Mouse (Mus musculus) thymus, postnatal 25 days (tissue): ENCODE results near the gene Rabgap1l.

ENCODE experiments used
- DNase-seq: peaks from one replicate; pipeline ENCODE4 v3.0.0; 2022

The Rabgap1l gene

GRCm38 (mm10) chr1:160588911-160589590 is 204.0 kb downstream of the Rabgap1l start:
- DNase-seq = no peak

GRCm38 (mm10) chr1:160579309-160580233 is 213.4 kb downstream of the Rabgap1l start:
- DNase-seq = no peak

GRCm38 (mm10) chr1:160576124-160576523 is 216.9 kb downstream of the Rabgap1l start:
- no peak for DNase-seq

GRCm38 (mm10) chr1:160574039-160574438 is 219.0 kb downstream of the Rabgap1l start:
- DNase-seq = no peak

GRCm38 (mm10) chr1:160566458-160566857 is 226.6 kb downstream of the Rabgap1l start:
- no peak for DNase-seq

GRCm38 (mm10) chr1:160561381-160561780 is 231.6 kb downstream of the Rabgap1l start:
- no peak for DNase-seq

- DNase-seq = no peak
Measured at GRCm38 (mm10) chr1:160550636-160551035, 242.4 kb downstream of the Rabgap1l start.

- no peak for DNase-seq
Measured at GRCm38 (mm10) chr1:160547934-160548876, 244.8 kb downstream of the Rabgap1l start.

GRCm38 (mm10) chr1:160535649-160536048 is 257.4 kb downstream of the Rabgap1l start:
- DNase-seq = no peak

GRCm38 (mm10) chr1:160534571-160535335 is 258.3 kb downstream of the Rabgap1l start:
- no peak for DNase-seq

GRCm38 (mm10) chr1:160533209-160533820 is 259.7 kb downstream of the Rabgap1l start:
- no peak for DNase-seq

- no peak for DNase-seq
Measured at GRCm38 (mm10) chr1:160531402-160531801, 261.6 kb downstream of the Rabgap1l start.

- DNase-seq = no peak
Measured at GRCm38 (mm10) chr1:160521918-160522317, 271.1 kb downstream of the Rabgap1l start.

- DNase-seq = no peak
Measured at GRCm38 (mm10) chr1:160520665-160521064, 272.3 kb downstream of the Rabgap1l start.

GRCm38 (mm10) chr1:160519896-160520465 is 273.0 kb downstream of the Rabgap1l start:
- no peak for DNase-seq

- DNase-seq = no peak
Measured at GRCm38 (mm10) chr1:160518552-160518951, 274.5 kb downstream of the Rabgap1l start.

GRCm38 (mm10) chr1:160507766-160508165 is 285.2 kb downstream of the Rabgap1l start:
- no peak for DNase-seq

GRCm38 (mm10) chr1:160496906-160497577 is 296.0 kb downstream of the Rabgap1l start:
- DNase-seq = no peak

GRCm38 (mm10) chr1:160485731-160486130 is 307.3 kb downstream of the Rabgap1l start:
- DNase-seq = no peak

- DNase-seq = no peak
Measured at GRCm38 (mm10) chr1:160485028-160485427, 308.0 kb downstream of the Rabgap1l start.

- no peak for DNase-seq
Measured at GRCm38 (mm10) chr1:160481643-160482042, 311.4 kb downstream of the Rabgap1l start.
